Mouse (Mus musculus) G1E (cell line): ENCODE results near the gene Fbln1.

Source experiments
- CTCF ChIP-seq: IDR thresholded peaks from 2 replicates; pipeline ENCODE4 v1.5.1; 2012; ENCODE audit warnings: low read depth, low read length, inconsistent platforms, mixed read lengths
- GATA1 ChIP-seq: IDR thresholded peaks from 2 replicates; pipeline ENCODE4 v1.6.1; 2012; ENCODE audit warnings: borderline replicate concordance, low read length, inconsistent platforms, mixed read lengths
- GATA2 ChIP-seq: IDR thresholded peaks from 2 replicates; pipeline ENCODE4 v1.6.1; 2012; ENCODE audit warnings: low read depth, low read length, inconsistent platforms, borderline replicate concordance
- POLR2AphosphoS5 ChIP-seq: IDR thresholded peaks from 2 replicates; pipeline ENCODE4 v1.6.1; 2012; ENCODE audit warnings: low read depth, low read length, inconsistent platforms; ENCODE audit not compliant: insufficient replicate concordance
- TAL1 ChIP-seq: conservative IDR thresholded peaks from 2 replicates; pipeline ENCODE4 v1.6.1; 2012; ENCODE audit warnings: low read depth, low read length, inconsistent platforms, mixed read lengths

DNA sequence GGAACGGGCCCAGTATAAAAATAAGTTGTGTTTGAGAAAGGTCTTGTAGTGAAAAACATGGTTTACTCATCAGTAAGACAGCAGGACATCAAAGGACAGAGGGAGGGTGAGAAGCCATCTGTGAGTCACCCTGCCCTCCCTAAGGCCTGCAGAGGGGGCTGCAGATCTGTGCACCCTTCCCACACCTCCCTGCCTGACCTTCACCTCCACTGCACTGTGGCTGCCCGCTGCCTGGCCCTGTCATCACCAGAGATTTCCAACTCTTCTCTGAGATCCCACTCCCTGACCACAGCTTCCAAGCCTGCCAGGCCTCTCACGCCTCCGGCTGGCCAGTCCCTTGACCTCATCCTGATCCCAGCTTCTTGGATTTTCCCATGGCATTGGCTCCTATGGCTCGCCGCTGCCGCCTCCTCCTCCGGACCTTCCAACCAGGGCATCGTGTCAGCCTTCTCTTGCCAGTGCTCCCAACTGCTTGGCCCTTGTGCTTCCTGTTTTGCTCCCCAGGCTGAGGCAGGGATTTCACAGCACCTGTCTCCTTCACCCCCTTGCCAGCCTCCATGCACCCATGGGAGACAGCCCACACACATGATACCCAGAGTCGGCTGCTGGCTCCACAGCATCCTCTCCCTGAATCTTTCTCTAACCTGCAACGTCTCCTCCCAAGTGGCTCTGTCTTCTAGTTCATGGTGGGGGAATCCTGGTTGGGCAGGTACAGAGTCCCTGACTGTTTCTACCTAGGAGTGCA is 114.3 kb downstream of the Fbln1 start:
- no peak for TF ChIP-seq GATA1
- no peak for TF ChIP-seq POLR2AphosphoS5
- TF ChIP-seq TAL1, result no peak
- TF ChIP-seq CTCF, result no peak
- TF ChIP-seq GATA2, result no peak
